Mouse (Mus musculus): ENCODE results near the gene Col4a2. TPM values are rescaled to one million over a fixed set of nuclear protein-coding genes. Genes with fewer than 3 reads are reported as not detected.
A peak's percentile ranks its signal among the peaks of the same experiment; 100 is the strongest.

Gene Col4a2
- polyA plus RNA-seq, 1 experiment from 2014 or later, result 47.2 TPM

GRCm38 (mm10) chr8:11322724-11323585, 10.3 kb downstream of the Col4a2 start:
- 78% methylated on average over 5 of the region's 5 CpGs for WGBS
- H3K27me3 ChIP-seq (ENCODE audit: control insufficient read depth, insufficient read depth, low read length), result no peaks in the 10 kb centered on the region
- no peak overlapping the region for H3K9ac ChIP-seq (ENCODE audit: low read length)
- no peaks in the 10 kb centered on the region for H3K9me3 ChIP-seq (ENCODE audit: control insufficient read depth, low read length)
- no peaks in the 10 kb centered on the region for H3K36me3 ChIP-seq (ENCODE audit: control insufficient read depth, insufficient read depth, low read length)
- H3K4me3 ChIP-seq (ENCODE audit: low read depth, low read length), result no peak overlapping the region
- no peak for TF ChIP-seq CTCF (IDR thresholded peaks at IDR 0.05; ENCODE audit: low read depth)
- TF ChIP-seq EP300 (optimal IDR thresholded peaks at IDR 0.05), result no peak
- ATAC-seq (ENCODE audit: low FRiP score, low TSS enrichment) (no peak), DNase-seq (ENCODE audit: low spot score) (no peak)
- no peak overlapping the region for H3K27ac ChIP-seq (replicated peaks)
- 0 out of 2 replicates have a peak, but pooled peaks cover 3% of the 10 kb centered on the region for H3K4me1 ChIP-seq (replicated peaks; ENCODE audit: control insufficient read depth, insufficient read depth)
- H3K4me2 ChIP-seq (replicated peaks; ENCODE audit: low read depth), result no peak overlapping the region

- Histone ChIP-seq H3K36me3 (ENCODE audit: control insufficient read depth, insufficient read depth, low read length) (no peaks in the 10 kb centered on the region), H3K4me1 (replicated peaks; ENCODE audit: control insufficient read depth, insufficient read depth) (0 out of 2 replicates have a peak, but pooled peaks cover 3% of the 10 kb centered on the region), H3K9ac (ENCODE audit: low read length) (no peak overlapping the region), H3K4me3 (ENCODE audit: low read depth, low read length) (no peak overlapping the region), H3K9me3 (ENCODE audit: control insufficient read depth, low read length) (no peaks in the 10 kb centered on the region), H3K27ac (replicated peaks) (no peak overlapping the region), H3K27me3 (ENCODE audit: control insufficient read depth, insufficient read depth, low read length) (no peaks in the 10 kb centered on the region), H3K4me2 (replicated peaks; ENCODE audit: low read depth) (no peak overlapping the region)
- WGBS, result 54% methylated on average over 1 of the region's 1 CpGs
- TF ChIP-seq CTCF (IDR thresholded peaks at IDR 0.05; ENCODE audit: low read depth) (no peak), EP300 (optimal IDR thresholded peaks at IDR 0.05) (no peak)
- DNase-seq (ENCODE audit: low spot score), result no peak
- ATAC-seq (ENCODE audit: low FRiP score, low TSS enrichment), result no peak
Observed at GRCm38 (mm10) chr8:11323681-11324080, 11.1 kb downstream of the Col4a2 start.

- Histone ChIP-seq H3K9me3 (ENCODE audit: control insufficient read depth, low read length) (no peaks in the 10 kb centered on the region), H3K27me3 (ENCODE audit: control insufficient read depth, insufficient read depth, low read length) (no peaks in the 10 kb centered on the region), H3K4me2 (replicated peaks; ENCODE audit: low read depth) (no peak overlapping the region), H3K4me3 (ENCODE audit: low read depth, low read length) (no peak overlapping the region), H3K9ac (ENCODE audit: low read length) (no peak overlapping the region), H3K27ac (replicated peaks) (0 out of 2 replicates have a peak overlapping the region, but pooled peaks have one; percentile 5), H3K4me1 (replicated peaks; ENCODE audit: control insufficient read depth, insufficient read depth) (0 out of 2 replicates have a peak, but pooled peaks cover 3% of the 10 kb centered on the region), H3K36me3 (ENCODE audit: control insufficient read depth, insufficient read depth, low read length) (no peaks in the 10 kb centered on the region)
- TF ChIP-seq EP300 (optimal IDR thresholded peaks at IDR 0.05) (no peak), CTCF (IDR thresholded peaks at IDR 0.05; ENCODE audit: low read depth) (no peak)
- DNase-seq (ENCODE audit: low spot score), result no peak
- ATAC-seq (ENCODE audit: low FRiP score, low TSS enrichment), result no peak
- WGBS, result 51% methylated on average over 6 of the region's 6 CpGs
Observed at GRCm38 (mm10) chr8:11324801-11325395, 12.3 kb downstream of the Col4a2 start.

- Histone ChIP-seq H3K4me3 (ENCODE audit: low read depth, low read length) (no peak overlapping the region), H3K4me1 (replicated peaks; ENCODE audit: control insufficient read depth, insufficient read depth) (peaks cover 3% of the 10 kb centered on the region; the same call in 1 of the 2 replicates), H3K27me3 (ENCODE audit: control insufficient read depth, insufficient read depth, low read length) (no peaks in the 10 kb centered on the region), H3K9ac (ENCODE audit: low read length) (no peak overlapping the region), H3K4me2 (replicated peaks; ENCODE audit: low read depth) (no peak overlapping the region), H3K9me3 (ENCODE audit: control insufficient read depth, low read length) (no peaks in the 10 kb centered on the region), H3K27ac (replicated peaks) (peak overlapping the region; percentile 66; the same call in 1 of the 2 replicates), H3K36me3 (ENCODE audit: control insufficient read depth, insufficient read depth, low read length) (no peaks in the 10 kb centered on the region)
- ATAC-seq (ENCODE audit: low FRiP score, low TSS enrichment), result peak; percentile 82
- peak; percentile 22 for TF ChIP-seq EP300 (optimal IDR thresholded peaks at IDR 0.05)
- no peak for TF ChIP-seq CTCF (IDR thresholded peaks at IDR 0.05; ENCODE audit: low read depth)
- peak; percentile 29 for DNase-seq (ENCODE audit: low spot score)
- WGBS, result 30% methylated on average over 4 of the region's 4 CpGs
Observed at GRCm38 (mm10) chr8:11327298-11327697, 14.7 kb downstream of the Col4a2 start.

- TF ChIP-seq CTCF (IDR thresholded peaks at IDR 0.05; ENCODE audit: low read depth), result no peak
- no peak for TF ChIP-seq EP300 (optimal IDR thresholded peaks at IDR 0.05)
- ATAC-seq (ENCODE audit: low FRiP score, low TSS enrichment), result no peak
- Histone ChIP-seq H3K4me2 (replicated peaks; ENCODE audit: low read depth) (no peak overlapping the region), H3K27ac (replicated peaks) (peak overlapping the region; percentile 66; the same call in 1 of the 2 replicates), H3K27me3 (ENCODE audit: control insufficient read depth, insufficient read depth, low read length) (no peaks in the 10 kb centered on the region), H3K4me1 (replicated peaks; ENCODE audit: control insufficient read depth, insufficient read depth) (peaks cover 3% of the 10 kb centered on the region; the same call in 1 of the 2 replicates), H3K9me3 (ENCODE audit: control insufficient read depth, low read length) (no peaks in the 10 kb centered on the region), H3K4me3 (ENCODE audit: low read depth, low read length) (no peak overlapping the region), H3K36me3 (ENCODE audit: control insufficient read depth, insufficient read depth, low read length) (no peaks in the 10 kb centered on the region), H3K9ac (ENCODE audit: low read length) (no peak overlapping the region)
- 37% methylated on average over 5 of the region's 5 CpGs for WGBS
- no peak for DNase-seq (ENCODE audit: low spot score)
Observed at GRCm38 (mm10) chr8:11327722-11328417, 15.3 kb downstream of the Col4a2 start.
